20 mouse cellular contexts compared by ENCODE assay signal in genomic region chr11:52970396-52970795, GRCm38 (mm10).
DNase-seq lines count a peak whose midpoint lies in the region; ATAC-seq and TF ChIP-seq lines count a peak whose summit lies in the region.
"Had no signal": no experiment of that assay in that cellular context is flagged by ENCODE, and none has a peak within 500 bp of the region (broad histone marks: within the 10 kb centered on the region; RNA-seq: fewer than 3 reads in every experiment).

No protein-coding gene starts in this region.

- no peaks in the 10 kb centered on the region for H3K36me3 ChIP-seq in heart, adult 2 months (ENCODE audit: control insufficient read depth, insufficient read depth, low read length)
- H3K36me3 ChIP-seq in heart, embryonic 10.5 days = no peaks in the 10 kb centered on the region
- H3K36me3 ChIP-seq in heart, embryonic 15.5 days = no peaks in the 10 kb centered on the region
- H3K36me3 ChIP-seq: embryonic facial prominence, embryonic 13.5 days; hindbrain, embryonic 12.5 days; limb, embryonic 10.5 days; midbrain, embryonic 13.5 days; neural tube, embryonic 13.5 days had no signal

- DNase-seq in cerebellum, postnatal 10 days = peak; percentile 22 to 33
- no peak for DNase-seq in cerebellum, adult 9-11 months
- peak; percentile 25 to 66 for DNase-seq in heart, adult 2 months
- DNase-seq in heart, embryonic 10.5 days (ENCODE audit: low spot score) = no peak
- DNase-seq in skeletal muscle tissue, adult 2 months (ENCODE audit: low read depth, low spot score) = peak; percentile 64
- no peak for DNase-seq in layer of hippocampus, postnatal 25 days (ENCODE audit: extremely low spot score in 1 of 2, low spot score in 1 of 2)
- DNase-seq in thymus, postnatal 25 days = no peak
- DNase-seq: adrenal gland, postnatal 25 days; cerebellum, adult 8-10 months; kidney, adult 2 months; kidney, postnatal 14 days; liver, postnatal 0 days; lung, postnatal 14 days had no signal

- no peaks in the 10 kb centered on the region for H3K9me3 ChIP-seq in heart, embryonic 10.5 days
- no peaks in the 10 kb centered on the region for H3K9me3 ChIP-seq in heart, embryonic 15.5 days (replicated peaks)
- H3K9me3 ChIP-seq: embryonic facial prominence, embryonic 13.5 days; hindbrain, embryonic 12.5 days; limb, embryonic 10.5 days; midbrain, embryonic 13.5 days; neural tube, embryonic 13.5 days had no signal

- no peak for TF ChIP-seq CTCF in heart, adult 2 months (IDR thresholded peaks at IDR 0.05)

- TF ChIP-seq POLR2A in heart, adult 2 months (IDR thresholded peaks at IDR 0.05; ENCODE audit: insufficient read depth, low read depth, low read length) = no peak

- no peaks in the 10 kb centered on the region for H3K79me2 ChIP-seq in heart, adult 2 months (replicated peaks; ENCODE audit: control insufficient read depth, insufficient read depth, low read length)

- peak; percentile 69; the same call in 1 of the 2 replicates for ATAC-seq in heart, embryonic 15.5 days (replicated peaks; ENCODE audit: insufficient number of reproducible peaks, insufficient read depth, low FRiP score, low read depth)
- ATAC-seq: forebrain, embryonic 16.5 days; liver, postnatal 0 days; midbrain, embryonic 13.5 days had no signal

- WGBS in heart, adult 2 months = 63% methylated on average over 6 of the region's 6 CpGs
- 51% methylated on average over 6 of the region's 6 CpGs for whole genome bisulfite sequencing in heart, embryonic 10.5 days
- 46% methylated on average over 6 of the region's 6 CpGs for WGBS in heart, embryonic 15.5 days

- H3K9ac ChIP-seq in heart, adult 2 months (ENCODE audit: low read depth, low read length) = no peak overlapping the region
- no peak overlapping the region for H3K9ac ChIP-seq in heart, embryonic 15.5 days
- H3K9ac ChIP-seq: embryonic facial prominence, embryonic 13.5 days; hindbrain, embryonic 12.5 days; liver, postnatal 0 days; midbrain, embryonic 13.5 days; neural tube, embryonic 13.5 days had no signal

- H3K4me2 ChIP-seq in heart, embryonic 15.5 days = no peak overlapping the region
- H3K4me2 ChIP-seq: embryonic facial prominence, embryonic 13.5 days; hindbrain, embryonic 12.5 days; midbrain, embryonic 13.5 days; neural tube, embryonic 13.5 days had no signal

- TF ChIP-seq EP300 in heart, adult 2 months (IDR thresholded peaks at IDR 0.05; ENCODE audit: insufficient read depth, low read depth, low read length) = 0 out of 2 replicates have a peak, but pooled peaks have one; percentile 47

- H3K27ac ChIP-seq in heart, adult 2 months = peak overlapping the region; percentile 67
- H3K27ac ChIP-seq in heart, embryonic 10.5 days = no peak overlapping the region
- H3K27ac ChIP-seq in heart, embryonic 15.5 days = peak overlapping the region; percentile 70
- H3K27ac ChIP-seq: embryonic facial prominence, embryonic 13.5 days; hindbrain, embryonic 12.5 days; limb, embryonic 10.5 days; midbrain, embryonic 13.5 days; neural tube, embryonic 13.5 days had no signal

- intact Hi-C loops in heart, adult 2 months (cut with DNase I) = no loop called here

- no peaks in the 10 kb centered on the region for H3K4me1 ChIP-seq in heart, adult 2 months (ENCODE audit: control insufficient read depth, insufficient read depth, low read length)
- peaks cover 15% of the 10 kb centered on the region for H3K4me1 ChIP-seq in heart, embryonic 10.5 days
- peaks cover 20% of the 10 kb centered on the region; the same call in 1 of the 2 replicates for H3K4me1 ChIP-seq in heart, embryonic 15.5 days (replicated peaks)
- H3K4me1 ChIP-seq: embryonic facial prominence, embryonic 13.5 days; hindbrain, embryonic 12.5 days; midbrain, embryonic 13.5 days; neural tube, embryonic 13.5 days had no signal

- no peak overlapping the region for H3K4me3 ChIP-seq in heart, adult 2 months
- H3K4me3 ChIP-seq in heart, embryonic 10.5 days = no peak overlapping the region
- no peak overlapping the region for H3K4me3 ChIP-seq in heart, embryonic 15.5 days
- H3K4me3 ChIP-seq: embryonic facial prominence, embryonic 13.5 days; hindbrain, embryonic 12.5 days; limb, embryonic 10.5 days; midbrain, embryonic 13.5 days; neural tube, embryonic 13.5 days had no signal

- H3K27me3 ChIP-seq in heart, adult 2 months (ENCODE audit: control insufficient read depth, insufficient read depth, low read length) = no peaks in the 10 kb centered on the region
- H3K27me3 ChIP-seq in heart, embryonic 10.5 days (ENCODE audit: insufficient read depth, poor library complexity, severe bottlenecking) = no peaks in the 10 kb centered on the region
- H3K27me3 ChIP-seq in heart, embryonic 15.5 days = no peaks in the 10 kb centered on the region
- H3K27me3 ChIP-seq: embryonic facial prominence, embryonic 13.5 days; hindbrain, embryonic 12.5 days; midbrain, embryonic 13.5 days; neural tube, embryonic 13.5 days had no signal

Comparison
In these comparisons a context has a peak if more than half of its experiments do, and no peak if none do; other contexts are left out.
1. DNase-seq: peak in cerebellum, postnatal 10 days (2 of 2), heart, adult 2 months (2 of 2) and skeletal muscle tissue, adult 2 months (single experiment); none in cerebellum, adult 9-11 months (single experiment), heart, embryonic 10.5 days (single experiment), layer of hippocampus, postnatal 25 days (0 of 2) and thymus, postnatal 25 days (single experiment).